Mouse (Mus musculus) myocyte (in vitro differentiated cells): ENCODE data around the gene Npr2.

Source experiments
- E2F4 ChIP-seq: IDR thresholded peaks from one replicate; pipeline ENCODE4 v1.6.1; 2011; ENCODE audit warnings: mild to moderate bottlenecking, control low read depth, moderate library complexity; ENCODE audit not compliant: insufficient read depth
- MYOG ChIP-seq, 3 experiments: IDR thresholded peaks; one replicate each; pipeline ENCODE4 v1.6.1; 2011; ENCODE audit warnings: control low read depth in 2 of 3, low read depth in 2 of 3, mild to moderate bottlenecking in 2 of 3; ENCODE audit not compliant: insufficient read length in 2 of 3, control insufficient read depth in 1 of 3, insufficient read depth in 1 of 3
- POLR2A ChIP-seq: IDR thresholded peaks from one replicate; pipeline ENCODE4 v1.6.1; 2011; ENCODE audit warnings: low read depth, mild to moderate bottlenecking, control low read depth, moderate library complexity; ENCODE audit not compliant: insufficient read length

- no peak for TF ChIP-seq E2F4
- no peak for TF ChIP-seq POLR2A
- no peak for TF ChIP-seq MYOG (IDR thresholded peaks at IDR 0.05; ENCODE audit: control insufficient read depth in 1 of 3, insufficient read depth in 1 of 3, insufficient read length in 2 of 3, low read depth in 2 of 3)
These were observed 18.0 kb downstream of the Npr2 start for GRCm38 (mm10) chr4:43649783-43650182.
